Mouse (Mus musculus) liver (tissue): ENCODE results near the gene Rbpjl.

Source experiments
- DNase-seq: peaks from one replicate; pipeline ENCODE4 v3.0.0-alpha.2; 2020; ENCODE audit warnings: mixed read lengths

Rbpjl gene

DNA sequence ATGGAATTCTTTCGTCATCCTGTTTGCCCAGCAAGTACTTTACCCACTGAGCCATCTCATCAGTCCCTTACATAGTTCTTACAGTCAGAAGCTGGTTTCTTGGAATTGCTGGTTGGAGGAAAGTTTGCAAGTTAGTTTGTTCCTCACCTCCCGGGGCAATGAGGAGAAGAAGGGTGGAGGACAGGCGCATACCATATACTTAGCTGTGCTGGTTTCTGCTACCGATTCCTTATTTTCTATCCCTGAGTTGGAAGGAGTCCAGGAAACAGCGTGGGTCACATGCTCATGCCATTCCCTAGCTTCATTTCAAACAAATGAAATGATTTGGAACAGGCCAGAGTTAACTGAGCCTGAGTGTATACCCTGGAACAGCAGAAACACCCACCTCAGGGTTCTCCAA, 46.0 kb downstream of the Rbpjl start:
- DNase-seq = no peak

DNA sequence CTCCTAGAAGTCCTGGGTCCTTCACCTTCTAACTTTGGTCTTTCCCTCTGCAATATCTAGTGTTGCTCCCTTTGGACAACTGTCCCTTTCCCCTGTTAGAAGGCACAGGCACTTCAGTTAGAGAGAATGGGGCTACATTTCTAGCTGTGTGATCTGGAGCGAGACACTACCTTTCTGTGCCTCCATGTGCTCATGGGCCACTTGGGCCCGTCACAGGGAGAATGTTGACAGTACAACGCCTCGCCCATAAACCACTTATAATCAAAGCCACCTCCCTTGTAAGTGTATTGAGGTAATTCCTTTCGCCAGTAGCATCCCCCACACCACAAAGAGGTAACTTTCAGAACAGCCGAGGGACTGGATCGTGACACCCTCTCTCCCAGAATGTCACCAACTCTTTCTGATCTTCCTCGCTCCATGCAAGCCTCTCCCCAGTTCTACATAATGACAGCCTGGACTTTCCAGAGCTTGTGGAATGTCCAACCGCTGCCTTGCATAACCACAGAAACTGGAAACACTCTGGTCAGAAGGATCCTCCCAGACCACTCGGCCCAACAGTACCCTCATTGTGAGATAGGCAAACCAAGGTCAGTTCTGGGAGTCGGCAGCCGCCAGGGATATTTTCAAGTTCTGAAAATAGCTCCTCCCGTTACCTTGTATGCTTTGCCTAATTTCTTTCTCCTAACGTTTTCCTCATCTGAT, 46.6 kb downstream of the Rbpjl start:
- DNase-seq = no peak

DNA sequence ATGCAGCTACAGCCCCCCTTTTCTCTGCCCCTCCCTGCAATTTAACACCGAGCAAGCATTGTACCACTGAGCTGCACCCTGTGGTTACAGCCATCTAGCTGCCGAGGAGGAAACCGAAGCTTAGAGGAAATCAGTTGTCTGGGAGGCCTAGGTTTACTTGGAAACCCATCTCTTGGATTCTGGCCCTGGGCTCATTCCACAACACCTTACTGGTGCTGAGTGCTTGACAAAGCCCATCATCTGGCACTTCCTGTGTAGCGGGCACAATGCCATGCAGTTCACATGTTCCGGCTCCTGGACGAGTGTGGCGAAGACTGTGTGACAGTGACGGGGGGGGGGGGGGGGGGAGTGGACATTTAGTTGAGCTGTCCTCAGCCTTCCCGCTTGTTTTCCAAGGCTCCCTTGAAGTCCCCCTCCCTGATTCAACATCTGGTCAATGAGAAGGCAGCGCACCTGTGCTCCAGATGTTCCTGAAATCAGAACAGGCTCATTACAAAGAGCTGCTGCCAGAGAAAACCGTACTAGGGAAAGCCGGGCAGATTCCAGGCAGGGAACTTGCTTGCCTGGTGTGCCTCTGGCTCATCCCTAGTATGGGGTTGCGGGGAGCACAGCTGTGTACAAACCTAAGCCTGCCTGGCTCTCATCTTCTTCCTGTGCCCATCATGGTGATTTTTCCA, 49.2 kb downstream of the Rbpjl start:
- no peak for DNase-seq

DNA sequence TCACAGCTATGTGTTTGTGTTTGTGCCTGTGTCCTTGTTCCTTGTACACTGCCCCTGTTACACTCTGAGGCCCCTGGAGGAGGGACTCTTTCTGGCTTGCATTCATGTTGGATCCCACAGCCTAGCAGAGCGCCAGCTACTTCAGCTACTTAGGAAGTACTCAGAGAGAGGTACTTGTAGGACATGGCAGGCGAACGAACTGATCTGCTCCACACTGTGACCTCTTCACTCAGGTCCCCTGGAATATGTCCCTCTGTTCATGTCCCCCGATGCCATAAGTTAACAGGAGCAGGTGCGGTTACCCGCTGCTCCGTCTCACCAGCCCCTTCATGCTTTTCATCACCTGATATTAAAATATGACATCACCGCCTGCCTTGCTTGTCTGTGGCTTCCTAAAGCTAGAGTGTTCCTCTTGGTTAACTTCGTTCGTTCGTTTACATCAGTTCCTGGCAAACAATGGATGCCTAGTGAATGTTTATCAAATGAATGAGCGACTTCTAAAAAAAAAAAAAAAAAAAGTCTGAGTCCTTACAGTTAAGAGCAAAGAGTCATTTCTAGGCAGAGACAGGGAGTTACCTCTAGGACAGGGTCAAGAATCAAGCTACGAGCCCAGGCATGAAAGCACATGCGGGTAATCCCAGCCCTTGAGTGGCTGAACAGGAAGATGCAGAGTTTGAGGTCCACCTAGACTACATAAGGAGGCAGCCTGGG, 50.3 kb downstream of the Rbpjl start:
- DNase-seq = no peak

DNA sequence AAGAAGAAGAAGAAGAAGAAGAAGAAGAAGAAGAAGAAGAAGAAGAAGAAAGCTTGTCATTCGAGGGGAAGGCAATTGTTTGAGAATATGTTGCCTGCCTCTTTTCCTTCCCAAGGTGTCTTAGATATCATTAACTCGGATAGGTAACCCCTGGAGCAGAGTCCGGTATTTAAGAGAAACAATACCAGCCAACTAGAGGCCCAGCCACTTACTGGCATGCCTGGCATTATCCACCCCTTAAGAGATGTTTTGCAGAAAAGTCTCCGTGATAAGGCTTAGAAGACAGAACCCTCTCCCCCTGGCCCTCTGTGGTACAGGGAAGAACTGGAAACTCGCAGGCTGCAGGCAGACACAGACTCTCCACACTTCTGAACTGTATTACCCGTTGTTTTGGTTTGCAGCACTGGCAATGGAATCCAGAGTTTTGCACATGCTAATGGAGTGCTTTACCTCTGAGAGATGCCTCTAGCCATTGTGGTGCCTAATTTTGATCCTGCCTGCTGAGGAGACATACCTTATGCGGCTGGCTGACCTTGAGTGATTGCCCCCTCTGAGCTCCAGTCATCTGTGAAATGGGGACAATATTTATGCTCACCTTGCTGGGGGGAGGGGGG, 51.1 kb downstream of the Rbpjl start:
- no peak for DNase-seq

DNA sequence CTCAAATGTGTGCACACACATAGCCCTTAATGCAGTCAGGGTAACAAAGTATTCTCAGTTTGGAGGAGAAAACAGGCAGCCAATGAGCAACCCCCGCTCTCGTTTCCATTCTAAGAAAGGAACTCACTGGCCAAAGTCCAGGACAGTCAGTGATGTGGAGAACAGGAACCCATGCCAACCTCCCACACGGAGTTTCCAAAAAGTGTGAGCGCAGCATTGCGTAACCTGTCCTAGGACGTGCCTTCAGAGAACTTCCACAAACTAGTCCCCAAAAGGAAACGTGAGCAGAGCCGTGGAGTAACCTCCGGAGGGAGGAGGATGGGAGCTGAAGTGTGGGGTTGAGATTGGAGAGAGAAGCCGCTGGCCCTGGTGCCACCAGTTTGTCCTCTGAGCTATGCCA, 51.9 kb downstream of the Rbpjl start:
- peak; percentile 16 for DNase-seq

DNA sequence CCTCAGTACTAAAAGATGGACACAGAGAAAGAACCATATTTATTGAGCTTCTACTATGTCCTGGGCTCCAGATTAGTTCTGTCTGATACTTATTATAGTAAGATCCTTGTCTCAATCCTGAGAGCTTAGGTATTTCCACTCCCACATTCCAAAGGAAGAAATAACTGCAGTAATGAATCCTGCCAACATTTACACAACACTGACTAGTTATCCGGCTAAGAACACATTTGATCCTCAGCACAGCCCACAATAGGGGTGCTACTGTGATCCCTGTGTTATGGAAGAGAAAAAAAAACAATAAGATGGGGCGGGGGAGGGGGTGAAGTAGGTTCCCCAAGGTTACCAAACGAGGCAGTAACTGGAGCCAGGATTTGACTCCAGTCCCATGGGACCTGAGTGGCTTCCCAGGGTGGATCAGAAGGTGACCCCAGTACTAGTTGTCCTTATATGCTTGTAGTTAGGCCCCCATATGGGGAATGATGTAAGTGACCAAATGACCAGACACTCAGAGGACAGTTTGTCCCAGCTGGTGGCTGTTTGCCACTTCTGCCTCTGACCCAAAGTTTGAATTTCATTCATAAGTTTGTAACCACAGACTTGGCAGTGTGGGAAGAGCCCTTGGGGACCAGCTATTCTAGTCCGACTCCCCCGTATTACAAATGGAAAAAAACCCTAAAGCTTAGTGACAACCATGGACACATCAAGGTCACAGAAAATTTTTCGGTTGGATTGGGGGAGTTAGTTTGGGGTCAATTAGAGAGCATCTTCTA, 52.7 kb downstream of the Rbpjl start:
- DNase-seq = no peak

DNA sequence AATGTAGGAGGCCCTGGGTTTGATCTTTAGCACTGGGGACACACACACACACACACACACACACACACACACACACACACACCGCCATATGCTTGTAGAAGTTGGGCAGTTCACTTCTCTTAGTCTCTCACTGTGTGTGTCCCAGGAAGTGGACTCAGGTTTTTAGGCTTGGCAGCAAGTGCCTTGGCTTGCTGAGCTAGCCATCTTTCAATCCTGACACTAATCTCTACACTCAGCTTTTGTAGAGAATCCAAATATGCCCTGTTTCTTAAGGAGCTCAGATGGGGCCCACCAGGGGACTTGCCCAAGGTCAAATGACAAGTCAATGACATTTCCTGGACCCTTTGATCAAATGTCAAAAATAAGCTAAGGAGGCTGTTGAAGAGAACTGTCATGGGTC, 53.5 kb downstream of the Rbpjl start:
- DNase-seq = no peak

DNA sequence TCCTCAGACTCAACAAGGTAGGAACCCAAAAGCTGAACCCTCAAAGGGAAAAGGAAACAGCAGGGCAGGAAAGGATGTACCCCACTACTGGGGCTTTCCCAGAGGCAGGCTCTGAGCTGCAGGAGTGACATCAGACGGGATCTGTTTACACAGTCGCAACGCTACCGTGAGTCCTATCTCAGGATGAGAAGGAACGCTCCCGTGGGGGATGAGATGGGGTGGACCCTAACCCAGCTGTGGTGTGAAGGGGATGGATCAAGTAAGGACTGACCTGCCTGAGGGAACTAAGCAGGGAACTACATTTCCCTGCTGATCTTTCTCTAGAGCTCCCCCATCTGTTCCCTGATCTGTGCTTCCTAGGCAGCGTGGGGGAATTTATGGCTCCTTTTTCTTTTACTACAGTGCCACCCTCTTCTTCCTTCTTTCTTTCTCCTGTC, 53.9 kb downstream of the Rbpjl start, which contains the start of gene Sys1:
Sys1 (plus strand) TSS at position 101 of the 437 bp plus-strand sequence.
- DNase-seq = no peak

DNA sequence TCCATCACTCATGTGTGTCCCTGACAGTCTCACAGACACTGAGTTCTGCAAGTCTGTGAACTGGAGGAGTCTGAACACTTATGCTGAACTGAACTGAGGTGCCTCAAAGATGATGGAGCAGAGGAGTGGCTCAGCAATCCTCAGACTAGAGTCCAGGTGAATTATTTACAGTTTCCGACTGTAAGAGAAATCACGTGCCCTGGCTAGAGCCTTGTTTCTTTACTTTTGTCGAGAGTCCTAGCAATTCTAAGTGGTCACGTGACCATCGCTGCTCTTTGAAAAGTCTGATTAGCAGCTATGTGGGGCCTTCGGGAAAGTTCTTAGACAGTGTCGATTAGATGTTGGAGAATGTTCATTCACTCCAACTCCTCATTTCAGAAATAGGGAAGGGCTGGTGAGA, 55.0 kb downstream of the Rbpjl start:
- DNase-seq = no peak

DNA sequence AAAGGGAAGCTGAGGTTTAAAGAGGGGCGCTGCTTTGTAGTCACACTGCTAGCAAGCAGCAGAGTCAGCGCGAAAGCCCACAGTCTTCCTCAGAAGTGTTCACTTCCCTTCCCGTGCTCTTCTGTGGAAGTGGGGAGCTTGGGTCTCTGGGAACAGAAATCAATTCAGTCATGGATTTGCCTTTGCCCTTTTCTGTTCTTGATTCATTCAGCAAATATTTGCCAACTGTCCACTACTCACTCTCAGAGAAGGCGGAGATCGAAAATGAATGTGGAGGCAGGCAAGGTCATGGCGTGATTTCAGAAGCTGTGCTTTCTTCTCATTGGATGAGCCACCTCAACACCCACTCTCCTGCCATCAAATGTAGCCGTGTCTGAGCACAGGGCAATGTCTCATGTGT, 55.6 kb downstream of the Rbpjl start:
- DNase-seq = peak; percentile 35

DNA sequence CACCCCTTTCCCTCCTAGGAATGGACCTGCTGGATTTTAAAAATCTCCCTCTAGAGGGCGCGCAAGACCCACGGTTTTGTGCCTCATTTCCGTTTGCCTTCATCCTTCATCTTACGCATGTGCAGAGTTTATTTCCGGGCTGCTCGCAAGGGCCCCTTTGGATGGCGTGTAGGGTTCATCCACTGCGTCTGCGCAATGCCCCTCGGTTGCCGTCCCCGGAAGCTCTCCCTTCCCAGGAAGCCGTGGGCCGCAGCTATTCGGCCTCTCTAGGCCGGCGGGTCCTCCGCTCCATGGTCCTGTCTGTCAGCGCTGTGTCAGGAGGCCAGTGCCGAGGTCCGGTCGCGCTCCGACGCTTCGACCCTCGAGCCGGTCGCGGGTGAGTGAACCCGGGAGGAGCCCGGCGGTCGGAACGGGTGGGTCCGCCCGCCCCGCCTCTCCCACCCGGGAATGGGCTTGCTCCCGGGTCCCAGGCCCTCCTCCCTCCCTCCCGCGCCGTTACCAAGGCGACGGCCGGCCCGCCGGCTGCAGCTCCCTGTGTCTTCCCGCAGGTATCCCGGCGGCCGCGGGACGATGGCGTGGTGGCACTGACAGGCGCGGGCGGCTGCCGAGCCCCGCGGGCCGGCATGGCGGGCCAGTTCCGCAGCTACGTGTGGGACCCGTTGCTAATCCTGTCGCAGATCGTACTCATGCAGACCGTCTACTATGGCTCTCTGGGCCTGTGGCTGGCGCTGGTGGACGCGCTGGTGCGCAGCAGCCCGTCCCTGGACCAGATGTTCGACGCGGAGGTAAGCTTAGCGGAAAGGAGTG, 58.0 kb downstream of the Rbpjl start, which contains the start of gene Gm20458:
Gm20458 (plus strand) TSS at position 223 of the 807 bp plus-strand sequence.
- DNase-seq = peak; percentile 94
